Mouse (Mus musculus): Measurements from ENCODE around the gene Cited2. TPM values are rescaled to one million over a fixed set of nuclear protein-coding genes. Genes with fewer than 3 reads are reported as not detected.

The Cited2 gene
- total and polyA plus RNA-seq, 2 experiments from 2014 or later: 48.2 to 107 TPM

- no peaks in the 10 kb centered on the region for H3K9me3 ChIP-seq (ENCODE audit: low read length)
- 74% methylated on average over 9 of the region's 9 CpGs for WGBS
- no peaks in the 10 kb centered on the region for H3K36me3 ChIP-seq (ENCODE audit: insufficient read depth, low read length)
These were observed 38.0 kb downstream of the Cited2 start for GRCm38 (mm10) chr10:17760750-17761613.

GRCm38 (mm10) chr10:17761652-17762051 is 38.6 kb downstream of the Cited2 start:
- ATAC-seq (ENCODE audit: low FRiP score) (no peak), DNase-seq (ENCODE audit: low spot score) (no peak)
- Histone ChIP-seq H3K4me1 (ENCODE audit: insufficient read depth, low read length) (no peaks in the 10 kb centered on the region), H3K27me3 (ENCODE audit: insufficient read depth, low read length) (no peaks in the 10 kb centered on the region), H3K36me3 (ENCODE audit: insufficient read depth, low read length) (no peaks in the 10 kb centered on the region), H3K27ac (ENCODE audit: low read depth, low read length) (no peak overlapping the region), H3K9ac (replicated peaks; ENCODE audit: low read length, poor library complexity, severe bottlenecking) (no peak overlapping the region), H3K4me3 (ENCODE audit: low read depth, low read length) (no peak overlapping the region), H3K4me2 (ENCODE audit: low read depth, low read length, poor library complexity, severe bottlenecking) (no peak overlapping the region), H3K9me3 (ENCODE audit: low read length) (no peaks in the 10 kb centered on the region)
- WGBS: 92% methylated on average over 1 of the region's 1 CpGs
- TF ChIP-seq CTCF (IDR thresholded peaks at IDR 0.05): no peak

More at GRCm38 (mm10) chr10:17760750-17761613, 38.0 kb downstream of the Cited2 start:
- no peak for ATAC-seq (ENCODE audit: low FRiP score)
- TF ChIP-seq CTCF (IDR thresholded peaks at IDR 0.05): no peak
- H3K9ac ChIP-seq (replicated peaks; ENCODE audit: low read length, poor library complexity, severe bottlenecking): no peak overlapping the region
- no peak for DNase-seq (ENCODE audit: low spot score)
- no peak overlapping the region for H3K4me2 ChIP-seq (ENCODE audit: low read depth, low read length, poor library complexity, severe bottlenecking)
- no peaks in the 10 kb centered on the region for H3K27me3 ChIP-seq (ENCODE audit: insufficient read depth, low read length)
- no peak overlapping the region for H3K4me3 ChIP-seq (ENCODE audit: low read depth, low read length)
- no peaks in the 10 kb centered on the region for H3K4me1 ChIP-seq (ENCODE audit: insufficient read depth, low read length)
- H3K27ac ChIP-seq (ENCODE audit: low read depth, low read length): no peak overlapping the region

- no peaks in the 10 kb centered on the region for H3K4me1 ChIP-seq (ENCODE audit: insufficient read depth, low read length)
- ATAC-seq (ENCODE audit: low FRiP score): no peak
- no peak overlapping the region for H3K27ac ChIP-seq (ENCODE audit: low read depth, low read length)
These were observed 39.9 kb downstream of the Cited2 start for GRCm38 (mm10) chr10:17762946-17763345.

GRCm38 (mm10) chr10:17769856-17770255 is 46.8 kb downstream of the Cited2 start:
- H3K4me1 ChIP-seq (ENCODE audit: insufficient read depth, low read length): no peaks in the 10 kb centered on the region
- no peaks in the 10 kb centered on the region for H3K9me3 ChIP-seq (ENCODE audit: low read length)
- DNase-seq (ENCODE audit: low spot score): no peak
- WGBS: 86% methylated on average over 5 of the region's 5 CpGs
- H3K4me3 ChIP-seq (ENCODE audit: low read depth, low read length): no peak overlapping the region
- H3K27me3 ChIP-seq (ENCODE audit: insufficient read depth, low read length): no peaks in the 10 kb centered on the region
- H3K9ac ChIP-seq (replicated peaks; ENCODE audit: low read length, poor library complexity, severe bottlenecking): no peak overlapping the region
- no peaks in the 10 kb centered on the region for H3K36me3 ChIP-seq (ENCODE audit: insufficient read depth, low read length)
- no peak for ATAC-seq (ENCODE audit: low FRiP score)
- TF ChIP-seq CTCF (IDR thresholded peaks at IDR 0.05): no peak
- H3K4me2 ChIP-seq (ENCODE audit: low read depth, low read length, poor library complexity, severe bottlenecking): no peak overlapping the region
- H3K27ac ChIP-seq (ENCODE audit: low read depth, low read length): no peak overlapping the region

More at GRCm38 (mm10) chr10:17762946-17763345, 39.9 kb downstream of the Cited2 start:
- Histone ChIP-seq H3K9ac (replicated peaks; ENCODE audit: low read length, poor library complexity, severe bottlenecking) (no peak overlapping the region), H3K9me3 (ENCODE audit: low read length) (no peaks in the 10 kb centered on the region), H3K4me2 (ENCODE audit: low read depth, low read length, poor library complexity, severe bottlenecking) (no peak overlapping the region), H3K4me3 (ENCODE audit: low read depth, low read length) (no peak overlapping the region), H3K27me3 (ENCODE audit: insufficient read depth, low read length) (no peaks in the 10 kb centered on the region), H3K36me3 (ENCODE audit: insufficient read depth, low read length) (no peaks in the 10 kb centered on the region)
- no peak for TF ChIP-seq CTCF (IDR thresholded peaks at IDR 0.05)
- DNase-seq (ENCODE audit: low spot score): no peak
- 96% methylated on average over 8 of the region's 8 CpGs for WGBS

GRCm38 (mm10) chr10:17772364-17772763 is 49.3 kb downstream of the Cited2 start:
- H3K4me1 ChIP-seq (ENCODE audit: insufficient read depth, low read length): no peaks in the 10 kb centered on the region
- H3K36me3 ChIP-seq (ENCODE audit: insufficient read depth, low read length): no peaks in the 10 kb centered on the region
- H3K9ac ChIP-seq (replicated peaks; ENCODE audit: low read length, poor library complexity, severe bottlenecking): no peak overlapping the region
- DNase-seq (ENCODE audit: low spot score) (no peak), ATAC-seq (ENCODE audit: low FRiP score) (no peak)
- no peaks in the 10 kb centered on the region for H3K27me3 ChIP-seq (ENCODE audit: insufficient read depth, low read length)
- H3K4me2 ChIP-seq (ENCODE audit: low read depth, low read length, poor library complexity, severe bottlenecking): no peak overlapping the region
- no peaks in the 10 kb centered on the region for H3K9me3 ChIP-seq (ENCODE audit: low read length)
- no peak for TF ChIP-seq CTCF (IDR thresholded peaks at IDR 0.05)
- 84% methylated on average over 10 of the region's 10 CpGs for WGBS
- no peak overlapping the region for H3K27ac ChIP-seq (ENCODE audit: low read depth, low read length)
- no peak overlapping the region for H3K4me3 ChIP-seq (ENCODE audit: low read depth, low read length)

GRCm38 (mm10) chr10:17774366-17774765 is 51.3 kb downstream of the Cited2 start:
- 86% methylated on average over 3 of the region's 3 CpGs for WGBS
- TF ChIP-seq CTCF (IDR thresholded peaks at IDR 0.05): peak; percentile 17; the same call in 1 of the 2 replicates
- Histone ChIP-seq H3K9me3 (ENCODE audit: low read length) (no peaks in the 10 kb centered on the region), H3K9ac (replicated peaks; ENCODE audit: low read length, poor library complexity, severe bottlenecking) (no peak overlapping the region), H3K27me3 (ENCODE audit: insufficient read depth, low read length) (no peaks in the 10 kb centered on the region), H3K27ac (ENCODE audit: low read depth, low read length) (no peak overlapping the region), H3K4me3 (ENCODE audit: low read depth, low read length) (no peak overlapping the region), H3K4me1 (ENCODE audit: insufficient read depth, low read length) (no peaks in the 10 kb centered on the region), H3K4me2 (ENCODE audit: low read depth, low read length, poor library complexity, severe bottlenecking) (no peak overlapping the region), H3K36me3 (ENCODE audit: insufficient read depth, low read length) (no peaks in the 10 kb centered on the region)
- DNase-seq (ENCODE audit: low spot score): no peak
- ATAC-seq (ENCODE audit: low FRiP score): no peak
